ENCODE assay signal across 16 mouse cellular contexts in genomic region chr3:89570362-89570761, GRCm38 (mm10). TPM values are rescaled to one million over a fixed set of nuclear protein-coding genes. Genes with fewer than 3 reads are reported as not detected.
"Had no signal": no experiment of that assay in that cellular context is flagged by ENCODE, and none has a peak within 500 bp of the region (broad histone marks: within the 10 kb centered on the region; RNA-seq: fewer than 3 reads in every experiment).

No protein-coding gene starts in this region.

- H3K36me3 ChIP-seq: limb, embryonic 15.5 days; midbrain, embryonic 10.5 days; midbrain, embryonic 15.5 days had no signal

- H3K9me3 ChIP-seq: limb, embryonic 15.5 days; midbrain, embryonic 15.5 days had no signal

- H3K27ac ChIP-seq: kidney, postnatal 0 days; limb, embryonic 15.5 days; midbrain, embryonic 10.5 days; midbrain, embryonic 15.5 days had no signal

- H3K4me3 ChIP-seq: limb, embryonic 15.5 days; midbrain, embryonic 10.5 days; midbrain, embryonic 15.5 days had no signal

- H3K4me2 ChIP-seq: limb, embryonic 15.5 days; lung, embryonic 14.5 days; midbrain, embryonic 15.5 days had no signal

- DNase-seq: kidney, adult 8-10 months; kidney, postnatal 36 days; layer of hippocampus, adult 9-11 months; layer of hippocampus, postnatal 36 days; lung, embryonic 14.5 days; lung, postnatal 10 days; lung, postnatal 4 days; right cerebral cortex, adult 18-20 months; right cerebral cortex, postnatal 25 days; thymus, postnatal 36 days had no signal

- ATAC-seq: intestine, postnatal 0 days had no signal

- H3K4me1 ChIP-seq: limb, embryonic 15.5 days; midbrain, embryonic 10.5 days had no signal

- H3K9ac ChIP-seq: limb, embryonic 15.5 days; lung, embryonic 14.5 days; midbrain, embryonic 15.5 days had no signal

- H3K27me3 ChIP-seq: limb, embryonic 15.5 days; midbrain, embryonic 15.5 days had no signal

RNA-seq across cellular contexts. Expression of gene Kcnn3, which starts 50.4 kb away (rescaled TPM):
- total RNA-seq: megakaryocyte, adult 5-6 weeks had no signal
